Mouse (Mus musculus): ENCODE measurements around the gene Ak6.

Ak6 gene

DNA sequence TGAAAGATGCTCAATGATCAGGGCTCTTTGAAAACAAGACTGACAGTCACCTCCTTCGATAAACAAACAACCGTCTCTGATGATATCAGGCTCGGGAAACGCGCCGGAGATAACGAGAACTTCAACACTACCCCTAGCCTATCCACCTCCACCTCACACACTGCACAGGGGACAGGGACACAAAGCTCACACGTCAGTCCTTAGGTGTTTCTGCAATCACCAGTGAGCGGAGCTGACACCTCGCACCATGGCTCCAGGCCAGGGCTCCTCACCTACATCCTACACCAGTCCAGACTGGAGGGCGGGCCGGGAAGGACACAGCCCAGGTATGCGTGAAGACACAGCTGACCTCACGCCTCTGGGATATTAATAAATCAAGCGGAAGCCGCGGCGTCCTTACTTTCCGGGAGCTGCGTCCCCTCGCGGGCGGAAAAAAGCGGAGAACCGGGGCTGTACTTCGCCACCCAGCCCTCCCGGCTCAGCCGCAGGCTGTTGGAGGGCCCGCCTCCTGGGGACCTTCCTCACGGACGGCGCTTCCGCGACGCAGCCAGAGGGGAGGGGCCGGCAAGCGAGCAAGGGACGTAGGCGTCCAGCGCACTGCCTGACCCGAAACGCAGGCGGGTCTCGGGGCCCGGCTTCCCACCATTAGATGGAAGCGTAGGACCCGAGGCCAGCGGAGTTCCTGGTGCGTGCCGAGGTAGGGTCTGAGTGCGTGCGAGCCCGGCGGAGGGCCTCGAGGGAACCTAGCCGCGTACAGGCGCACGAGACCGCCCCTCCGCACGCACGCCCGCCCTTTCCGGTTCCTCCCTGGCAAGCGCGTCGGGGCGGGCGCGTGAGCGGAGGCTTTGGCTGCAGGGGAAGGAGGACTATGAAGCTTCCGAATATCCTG lies at the start of gene Ak6, which contains the start of gene Rad17:
TSS of gene Ak6 (plus strand) at position 430 of the 889 bp plus-strand sequence.
TSS of gene Rad17 (minus strand) at position 502 of the 889 bp plus-strand sequence.
- peak; percentile 96 for DNase-seq (ENCODE audit: low spot score)

DNA sequence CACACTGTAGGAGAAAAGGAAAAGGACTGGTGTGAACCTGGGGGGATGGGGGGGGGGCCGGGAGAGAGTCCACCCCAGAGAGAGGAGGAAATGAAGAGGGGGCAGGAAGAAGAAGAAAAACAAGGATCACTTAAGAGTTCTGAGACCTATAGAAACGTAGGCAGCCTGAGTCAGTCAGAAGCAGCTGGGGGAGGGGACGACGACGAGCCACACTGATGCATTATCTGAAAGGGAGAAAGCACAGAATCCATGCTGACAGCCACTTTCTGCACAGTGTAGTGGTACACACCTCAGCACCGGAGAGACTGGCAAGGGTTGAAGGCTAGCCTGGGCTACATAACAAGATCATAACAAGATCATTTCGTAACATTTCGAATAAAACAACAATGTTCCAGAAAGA lies 49.7 kb upstream of the Ak6 start:
- no peak for DNase-seq (ENCODE audit: low spot score)

DNA sequence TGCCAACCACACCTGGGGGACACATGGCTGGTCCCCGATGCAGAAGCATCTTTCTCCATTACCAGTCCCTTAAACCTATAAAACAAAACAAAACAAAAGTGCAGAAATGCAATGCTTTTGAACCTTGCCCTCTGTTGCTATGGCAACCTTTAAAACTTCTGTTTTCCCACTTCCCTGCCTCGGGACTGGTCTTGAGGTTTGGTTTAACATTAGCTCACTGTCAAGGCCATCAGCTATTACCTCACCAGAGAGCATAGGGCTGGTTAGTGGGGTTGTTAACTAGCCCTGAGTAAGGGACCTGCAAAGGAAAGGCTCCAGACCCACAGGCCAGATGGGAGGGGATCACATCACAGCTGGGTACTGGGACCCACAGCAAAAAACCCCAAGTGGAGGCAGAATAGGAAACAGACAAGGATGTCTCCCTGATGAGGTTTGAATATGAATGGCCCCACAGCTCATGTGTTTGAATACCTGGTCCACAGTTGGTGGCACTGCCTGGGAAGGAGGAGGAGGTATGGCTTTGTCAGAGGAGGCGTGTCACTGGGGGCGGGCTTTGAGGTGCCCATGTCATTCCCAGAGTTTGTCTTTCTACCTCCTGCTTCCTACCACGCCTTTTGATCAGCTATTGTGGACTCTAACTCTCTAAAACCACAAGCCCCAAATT lies 48.4 kb upstream of the Ak6 start:
- DNase-seq (ENCODE audit: low spot score), result no peak

DNA sequence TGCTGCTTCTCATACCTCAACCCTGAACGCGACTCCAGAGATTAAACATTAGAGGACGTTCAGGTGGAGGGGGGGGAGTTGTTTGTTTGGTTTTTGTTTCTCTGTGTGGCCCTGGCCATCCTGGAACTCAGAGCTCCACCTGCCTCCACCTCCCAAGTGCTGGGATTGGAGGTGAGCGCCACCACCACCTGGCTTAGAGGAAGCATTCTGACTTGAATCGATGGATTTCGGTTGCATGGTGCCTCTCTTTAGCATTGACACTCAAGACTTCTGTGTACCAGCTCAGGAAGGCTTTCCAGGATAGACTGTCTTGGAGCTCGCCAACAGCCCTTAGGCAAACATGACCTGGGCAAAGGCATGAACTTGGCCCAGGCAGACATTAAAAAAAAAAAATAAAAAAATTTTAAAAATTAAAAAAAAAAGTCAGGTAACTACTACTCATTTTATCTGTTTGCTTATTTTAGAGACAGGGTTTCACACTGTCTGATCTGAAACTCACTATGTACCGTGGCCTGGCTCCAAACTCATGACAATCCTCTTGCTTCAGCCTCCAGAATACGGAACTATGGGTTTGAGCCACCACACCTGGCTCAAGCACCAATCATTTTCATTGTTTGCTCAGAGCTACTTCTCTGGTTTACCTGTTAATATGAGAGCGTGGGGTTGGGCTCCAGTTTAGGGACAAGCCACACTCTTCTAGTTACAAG lies 47.6 kb upstream of the Ak6 start:
- no peak for DNase-seq (ENCODE audit: low spot score)

DNA sequence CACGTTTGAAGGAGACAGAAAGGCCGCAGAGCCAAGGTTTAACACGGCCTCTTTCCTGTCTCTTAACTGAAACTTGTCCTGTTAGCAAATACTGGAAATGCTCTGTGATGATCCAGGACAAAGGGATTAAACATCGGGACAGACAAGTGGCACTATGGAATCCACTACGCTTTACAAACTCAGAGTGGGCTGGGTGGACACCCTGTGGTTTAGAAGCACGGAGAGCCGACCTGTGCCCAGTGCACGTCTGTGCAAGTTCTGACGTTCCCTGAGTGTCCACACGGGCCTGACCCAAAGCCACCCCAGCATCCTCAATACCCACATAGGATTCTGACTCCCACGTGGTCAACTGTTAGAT lies 47.1 kb upstream of the Ak6 start:
- no peak for DNase-seq (ENCODE audit: low spot score)

DNA sequence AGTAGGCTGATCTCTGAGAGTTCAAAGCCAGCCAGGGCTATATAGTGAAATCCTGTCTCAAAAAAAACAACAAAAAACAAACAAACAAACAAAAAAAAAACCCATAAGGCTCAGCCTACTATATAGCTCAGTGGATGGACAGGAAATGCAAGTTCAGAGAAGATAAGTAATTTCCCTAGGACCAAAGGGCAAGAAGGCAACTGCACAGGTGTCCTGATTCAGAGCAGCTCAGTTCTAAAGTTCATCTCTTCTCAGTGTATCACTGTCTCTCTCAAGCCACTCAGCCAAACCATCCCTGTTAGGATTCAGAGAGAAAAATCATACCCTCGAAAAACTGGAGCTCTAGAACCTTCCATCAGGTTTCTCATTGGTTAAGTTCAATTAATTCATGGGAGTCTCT lies 44.9 kb upstream of the Ak6 start:
- DNase-seq (ENCODE audit: low spot score), result no peak

DNA sequence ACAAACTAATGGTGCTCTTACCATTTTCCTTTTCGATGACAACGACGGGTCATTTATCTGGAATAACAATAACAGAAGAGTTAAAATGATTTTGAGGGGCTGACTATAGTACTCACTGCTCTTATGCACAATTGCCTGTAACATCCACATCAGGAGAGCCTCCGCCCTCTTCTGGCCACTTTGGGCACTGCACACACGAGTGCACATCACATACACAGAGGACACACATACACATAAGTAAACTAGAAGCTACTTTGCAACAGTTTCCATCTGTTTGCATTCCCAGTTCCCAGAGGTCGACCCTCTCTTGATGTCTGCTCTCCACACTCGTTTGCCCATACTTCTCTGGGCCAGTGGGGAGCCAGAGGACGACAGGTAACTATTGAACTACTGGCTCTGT lies 43.0 kb upstream of the Ak6 start:
- no peak for DNase-seq (ENCODE audit: low spot score)

DNA sequence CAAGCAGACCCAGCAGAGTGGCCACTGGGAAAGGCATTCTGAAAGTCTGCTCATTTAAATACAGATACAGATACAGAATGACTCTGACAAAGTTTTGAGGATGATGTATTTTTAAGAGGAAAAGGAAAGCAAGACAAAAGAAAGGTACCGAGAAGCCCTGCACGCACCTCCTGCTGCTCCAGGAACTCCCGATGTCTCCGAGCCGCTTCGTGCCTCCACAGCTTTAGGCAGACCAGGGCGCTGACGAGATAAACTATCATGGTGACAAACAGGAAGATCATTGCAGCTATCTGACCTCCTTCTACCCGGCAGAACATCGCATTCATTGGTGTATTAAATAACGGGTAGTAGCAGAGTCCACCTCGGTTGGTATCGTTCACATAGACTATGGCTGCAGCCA lies 39.5 kb upstream of the Ak6 start:
- DNase-seq (ENCODE audit: low spot score), result no peak

DNA sequence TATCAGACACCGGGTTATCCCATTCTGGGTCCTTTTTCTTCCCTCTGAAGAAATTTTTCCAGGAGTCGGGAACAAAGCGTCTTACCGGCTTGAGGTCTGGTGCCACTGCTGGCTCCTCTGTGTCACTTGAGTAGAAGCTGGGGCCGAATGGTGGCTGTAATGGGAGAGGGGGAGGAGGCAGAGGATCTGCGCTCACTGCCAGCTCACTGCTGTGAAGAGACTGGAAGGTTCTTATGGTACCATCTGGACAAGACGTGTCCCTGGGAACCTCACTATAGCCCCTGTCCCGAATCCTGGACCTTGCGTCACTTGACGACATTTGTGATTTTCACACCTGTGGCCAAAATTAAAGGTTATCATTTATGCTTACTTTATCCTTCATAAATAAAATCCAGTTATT lies 38.5 kb upstream of the Ak6 start:
- DNase-seq (ENCODE audit: low spot score), result no peak

DNA sequence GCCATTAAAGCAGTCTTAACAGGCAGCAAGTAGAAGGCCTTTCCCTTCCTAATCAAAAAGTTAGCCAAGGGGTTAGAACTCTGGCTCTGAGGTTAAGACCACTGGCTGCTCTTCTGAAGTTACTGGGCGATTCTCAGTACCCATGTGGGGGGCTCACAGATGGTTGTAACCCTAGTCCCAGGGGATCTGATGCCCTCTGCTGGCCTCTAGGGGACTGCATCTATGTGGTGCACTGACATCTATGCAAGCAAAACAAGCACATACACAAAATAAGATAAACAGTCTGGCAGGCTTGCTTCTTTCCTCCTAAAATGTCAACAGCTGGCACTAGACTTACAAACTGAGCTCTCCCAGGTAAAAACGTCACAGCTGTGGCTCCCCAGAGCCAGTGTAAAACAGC lies 37.9 kb upstream of the Ak6 start:
- DNase-seq (ENCODE audit: low spot score), result no peak

DNA sequence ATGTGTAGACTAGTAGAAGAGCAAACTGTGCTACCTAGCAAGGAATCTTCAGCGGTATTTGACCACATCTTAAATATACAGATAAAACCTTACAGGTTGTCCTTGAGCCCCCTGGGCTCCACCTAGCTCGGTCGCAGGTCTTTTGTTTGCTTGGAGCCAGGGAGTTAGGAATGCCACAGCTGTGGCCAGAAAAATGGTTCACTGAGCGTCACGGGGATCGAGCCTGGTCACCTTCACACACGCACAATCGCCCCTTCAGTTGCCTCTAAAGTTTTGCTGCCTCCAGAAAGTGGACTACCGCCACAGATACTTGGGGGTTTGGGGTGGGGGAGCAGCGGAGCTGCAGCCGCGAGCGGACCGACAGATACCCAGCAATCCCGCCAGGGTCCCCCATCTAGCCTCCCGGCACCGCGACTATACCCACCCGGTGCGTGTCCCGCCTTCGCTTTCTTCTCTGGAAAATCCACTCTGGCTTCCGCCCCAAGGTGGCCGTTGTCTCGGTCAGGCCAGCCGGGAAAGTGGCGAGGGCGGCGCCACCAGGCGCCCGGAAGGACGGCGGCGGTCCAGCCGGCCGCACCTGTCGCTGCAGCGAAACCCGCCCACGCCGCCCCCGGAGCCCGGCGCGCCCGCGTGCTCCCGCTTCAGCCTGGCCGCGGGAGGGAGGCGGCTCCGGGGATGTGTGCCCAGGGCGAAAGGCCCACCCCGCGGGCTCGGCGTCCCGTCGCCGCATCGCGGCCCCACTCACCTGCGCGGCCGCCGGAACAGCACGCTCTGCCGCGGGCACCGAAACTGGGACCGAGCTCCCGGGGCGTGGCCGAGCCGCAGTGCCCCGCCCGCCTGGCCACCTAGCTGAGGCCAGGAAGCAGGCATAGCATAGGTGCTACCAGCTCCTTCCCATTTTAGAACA lies 34.3 kb upstream of the Ak6 start, which contains the start of gene Marveld2:
TSS of gene Marveld2 (minus strand) at position 791 of the 907 bp plus-strand sequence.
- peak; percentile 65 for DNase-seq (ENCODE audit: low spot score)

DNA sequence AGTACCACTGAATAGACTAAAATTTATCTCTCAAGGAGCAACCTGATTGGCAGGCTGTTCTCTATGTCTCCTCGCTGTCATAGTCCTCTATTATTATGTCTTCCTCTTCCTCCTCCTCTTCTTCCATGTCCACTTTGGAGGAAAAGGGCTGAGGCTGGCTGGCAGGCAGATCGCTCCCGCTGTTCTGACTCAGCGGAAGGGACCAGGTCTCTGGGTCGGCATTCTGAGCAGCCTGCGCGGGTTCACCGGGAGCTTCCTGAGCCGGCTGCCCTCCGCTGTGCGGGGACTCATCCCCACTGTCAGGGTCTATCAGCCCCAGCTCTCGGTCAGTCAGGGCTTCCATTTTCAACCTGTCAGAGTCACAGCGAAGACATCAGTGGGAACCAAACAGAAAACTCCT lies 33.2 kb upstream of the Ak6 start:
- no peak for DNase-seq (ENCODE audit: low spot score)

DNA sequence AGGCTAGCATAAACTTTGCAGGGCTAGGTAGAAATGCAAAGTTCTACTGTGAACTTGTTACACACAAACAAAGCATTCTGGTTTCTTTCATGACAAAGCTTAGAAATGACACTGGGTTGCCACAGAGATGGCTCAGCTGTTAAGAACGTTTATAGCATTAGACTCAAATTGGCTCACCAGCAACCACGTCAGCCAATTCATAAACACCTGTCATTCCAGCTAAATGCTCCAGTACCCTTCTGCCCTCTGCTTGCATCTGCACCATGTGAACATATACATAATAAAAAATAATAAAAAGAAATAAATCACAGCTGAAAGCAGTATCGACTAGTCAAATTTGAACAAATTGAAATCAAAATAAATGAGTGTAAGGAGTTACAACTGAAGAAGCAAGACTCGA lies 28.5 kb upstream of the Ak6 start:
- DNase-seq (ENCODE audit: low spot score), result no peak

DNA sequence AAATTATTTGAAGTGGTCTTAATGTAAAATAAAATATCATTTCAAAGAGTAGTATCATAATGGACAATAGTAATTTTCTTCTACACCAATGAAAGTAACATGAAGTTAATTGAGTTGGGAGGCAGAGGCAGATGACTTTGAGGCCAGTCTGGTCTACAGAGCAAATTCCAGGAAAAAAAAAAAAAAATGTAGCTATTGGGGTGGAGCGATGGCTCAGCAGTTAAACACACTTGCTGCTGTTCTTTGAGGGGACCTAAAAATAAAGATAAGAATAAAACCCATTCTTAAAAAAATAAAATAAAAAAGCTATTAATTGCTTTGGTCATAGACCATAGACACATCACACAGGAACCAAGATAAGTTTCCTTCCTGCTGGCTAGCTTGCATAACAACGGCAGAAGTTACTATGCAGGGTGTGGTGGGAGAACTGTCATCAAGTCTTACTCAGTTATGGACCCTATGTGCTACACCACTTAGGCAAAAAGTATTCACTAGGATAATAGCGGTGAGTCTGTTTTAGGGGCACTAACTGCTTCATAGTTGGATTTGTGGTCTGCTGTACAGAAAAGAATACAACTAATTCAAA lies 16.6 kb upstream of the Ak6 start:
- DNase-seq (ENCODE audit: low spot score), result no peak

DNA sequence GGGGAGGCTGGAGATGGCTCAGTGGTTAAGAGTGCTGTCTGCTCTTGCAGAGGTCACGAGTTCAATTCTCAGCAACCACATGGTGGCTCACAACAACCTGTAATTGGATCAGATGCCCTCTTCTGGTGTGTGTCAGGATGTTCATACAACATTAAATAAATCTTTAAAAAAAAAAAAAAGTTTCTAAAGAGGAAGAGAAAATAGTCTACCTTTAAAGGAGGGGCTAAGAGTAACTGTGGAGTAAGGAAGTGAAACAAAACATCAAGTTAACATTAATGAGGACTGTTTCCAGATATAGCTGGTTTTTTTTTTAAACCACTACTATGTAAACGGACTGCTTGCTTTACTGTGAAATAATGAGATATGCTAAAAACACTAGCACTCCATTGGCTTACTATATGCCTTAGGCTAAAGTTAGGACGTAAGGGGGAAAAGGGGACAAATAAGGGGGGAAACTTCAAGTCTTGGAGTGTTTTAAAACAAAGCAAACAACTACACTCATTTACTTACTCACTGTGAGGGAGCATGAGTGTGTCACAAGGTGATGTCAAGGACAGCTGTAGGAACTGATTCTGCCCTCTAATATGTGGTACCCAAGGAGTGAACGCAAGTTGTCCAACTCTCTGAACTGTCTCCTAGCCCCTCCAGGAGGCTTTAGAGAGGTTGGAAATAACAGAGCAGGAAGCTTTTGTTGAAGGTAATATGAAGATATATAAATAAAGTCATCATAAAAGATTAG lies 8.1 kb upstream of the Ak6 start:
- DNase-seq (ENCODE audit: low spot score), result no peak

DNA sequence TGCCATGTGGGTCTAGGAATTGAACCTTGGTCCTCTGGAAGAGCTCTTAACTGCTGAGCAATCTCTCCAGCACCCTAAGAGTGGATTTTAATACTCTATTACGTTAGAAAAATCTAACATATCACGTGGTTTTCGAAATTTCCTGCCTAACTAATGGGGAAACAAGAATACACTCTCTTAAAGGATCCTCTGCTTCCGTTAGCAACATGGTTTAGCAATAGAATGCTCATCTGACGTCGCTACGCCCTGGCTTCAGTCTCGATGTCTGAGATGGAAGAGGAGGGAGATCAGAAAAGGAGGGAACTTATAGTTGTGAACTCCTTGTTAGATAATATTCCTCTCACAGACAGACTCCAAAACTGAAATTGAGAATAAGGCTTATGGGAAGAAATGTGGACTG lies 2.6 kb upstream of the Ak6 start:
- DNase-seq (ENCODE audit: low spot score), result no peak

DNA sequence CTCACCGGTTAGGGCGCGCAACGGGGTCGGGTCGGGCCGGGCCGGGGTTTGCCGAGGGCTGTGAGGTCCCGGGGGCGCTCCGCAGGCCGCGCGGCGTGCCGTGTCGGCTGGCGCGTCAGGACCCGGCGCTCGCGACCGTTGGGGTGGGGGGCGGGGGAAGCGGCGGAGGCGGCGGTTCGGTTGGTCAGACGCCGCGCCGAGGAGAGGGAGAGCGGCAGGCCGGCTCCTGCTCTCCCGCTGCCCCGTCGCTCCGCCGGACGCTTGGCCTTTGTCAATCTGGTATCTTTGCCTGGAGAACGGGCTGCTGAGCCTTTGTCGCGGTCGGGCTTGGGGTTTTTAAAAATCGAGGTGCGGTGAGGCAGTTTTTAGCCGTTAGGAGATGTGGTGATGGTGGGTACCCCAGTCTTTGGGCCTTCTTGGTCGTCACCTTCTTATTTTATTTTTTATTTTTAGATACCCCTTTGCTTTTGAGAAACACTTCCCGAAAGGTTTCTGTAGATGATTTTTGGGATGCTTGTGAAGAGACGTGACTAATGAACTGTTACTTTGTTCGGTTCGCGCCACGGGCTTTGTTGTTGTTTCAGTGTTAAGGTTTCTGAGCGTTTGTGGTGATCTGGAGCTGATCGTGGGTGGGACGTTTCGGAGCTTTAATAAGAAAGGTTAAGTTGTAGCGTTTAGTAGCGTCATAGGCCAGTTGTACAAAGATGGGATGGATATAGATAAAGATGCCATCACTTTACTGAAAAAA lies 834 bp downstream of the Ak6 start, which contains the start of gene Taf9:
TSS of gene Taf9 (plus strand) at position 141 of the 748 bp plus-strand sequence.
- peak; percentile 64 for DNase-seq (ENCODE audit: low spot score)

DNA sequence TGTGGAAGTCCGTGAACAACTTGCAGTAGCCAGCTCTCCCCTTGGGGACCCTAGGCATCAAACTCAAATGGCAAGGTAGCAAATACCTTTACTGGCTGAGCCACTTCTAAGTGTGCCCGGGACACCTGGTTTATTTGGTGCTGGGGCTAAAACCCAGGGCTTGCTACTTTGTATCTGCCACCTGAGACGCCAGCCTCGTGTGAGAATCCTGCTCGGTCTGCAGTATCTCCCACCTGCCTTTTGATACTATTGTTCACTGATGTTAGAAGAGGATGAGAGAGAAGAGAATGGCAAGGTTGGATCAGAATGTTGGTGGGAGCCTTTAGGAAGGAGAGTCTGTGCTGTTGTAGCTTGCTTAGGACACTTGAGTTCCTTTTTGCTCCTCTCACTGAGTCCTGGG lies 7.3 kb downstream of the Ak6 start:
- peak; percentile 83 for DNase-seq (ENCODE audit: low spot score)

DNA sequence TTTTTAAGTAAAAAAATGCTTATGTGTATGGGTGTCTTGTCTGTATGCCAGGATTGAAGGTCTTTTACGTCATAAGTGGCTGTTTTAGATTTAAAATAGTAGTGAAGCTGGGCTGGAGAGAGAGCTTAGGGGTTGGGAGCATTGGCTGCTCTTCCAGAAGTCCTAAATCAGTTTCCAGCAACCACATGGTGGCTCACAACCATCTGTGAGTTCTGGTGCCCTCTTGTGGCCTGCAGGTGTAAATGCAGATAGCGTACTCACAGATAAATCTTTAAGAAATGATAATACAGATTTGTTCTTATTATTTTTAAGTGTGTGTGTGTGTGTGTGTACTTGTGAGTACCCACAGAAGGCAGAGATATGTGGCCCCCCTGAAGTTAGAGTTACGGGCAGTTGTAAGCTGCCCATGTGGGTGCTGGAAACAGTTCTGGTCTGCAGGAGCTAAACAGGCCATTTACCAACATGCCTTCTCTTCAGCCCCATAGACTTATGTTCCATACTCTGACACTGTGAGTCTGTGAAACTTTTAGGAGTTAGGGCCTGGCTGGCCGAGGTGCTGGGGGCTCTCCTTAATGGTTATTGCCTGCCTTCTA lies 9.2 kb downstream of the Ak6 start:
- DNase-seq (ENCODE audit: low spot score), result no peak
